Mouse (Mus musculus): ENCODE results near the gene Stbd1.

- TF ChIP-seq EP300 (IDR thresholded peaks at IDR 0.05; ENCODE audit: insufficient read depth, low read depth, low read length) (no peak), POLR2A (IDR thresholded peaks at IDR 0.05; ENCODE audit: insufficient read depth, low read length) (no peak)
These were observed 31.6 kb upstream of the Stbd1 start for GRCm38 (mm10) chr5:92571232-92571631.
